Mouse (Mus musculus) layer of hippocampus, adult 18-20 months (tissue): ENCODE results near the gene Adamts9. TPM values are rescaled to one million over a fixed set of nuclear protein-coding genes. Genes with fewer than 3 reads are reported as not detected.

ENCODE experiments used
- DNase-seq, 2 experiments: peaks; one replicate each; pipeline ENCODE4 v3.0.0; 2022; ENCODE audit warnings: low spot score in 2 of 2
- total RNA-seq, 2 experiments: library from RNA; stranded (reverse); gene quantifications; 2 replicates each; pipeline ENCODE4 v1.2.3; 2021

The Adamts9 gene
- total RNA-seq, 2 experiments from 2014 or later, result 7.9 to 9.1 TPM

DNA sequence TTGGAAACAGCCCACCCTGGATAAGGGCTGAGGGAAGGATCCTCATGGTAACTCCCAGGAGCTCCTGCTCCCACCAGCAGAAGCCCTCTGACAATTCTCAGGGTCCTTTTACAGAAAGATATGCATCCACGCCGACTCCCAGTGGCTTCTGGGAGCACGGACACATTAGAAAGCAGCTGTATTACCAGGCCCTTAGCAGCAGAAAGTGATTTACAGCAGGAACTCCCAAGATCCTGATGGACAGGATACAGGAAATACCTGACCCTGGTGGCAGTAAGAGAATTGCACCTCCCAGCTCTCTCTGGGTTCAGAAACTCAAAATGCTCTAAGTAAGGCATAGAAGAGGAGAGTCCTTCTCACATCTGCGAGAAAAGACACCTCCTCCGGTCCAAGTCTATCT lies 15.0 kb downstream of the Adamts9 start:
- no peak for DNase-seq

DNA sequence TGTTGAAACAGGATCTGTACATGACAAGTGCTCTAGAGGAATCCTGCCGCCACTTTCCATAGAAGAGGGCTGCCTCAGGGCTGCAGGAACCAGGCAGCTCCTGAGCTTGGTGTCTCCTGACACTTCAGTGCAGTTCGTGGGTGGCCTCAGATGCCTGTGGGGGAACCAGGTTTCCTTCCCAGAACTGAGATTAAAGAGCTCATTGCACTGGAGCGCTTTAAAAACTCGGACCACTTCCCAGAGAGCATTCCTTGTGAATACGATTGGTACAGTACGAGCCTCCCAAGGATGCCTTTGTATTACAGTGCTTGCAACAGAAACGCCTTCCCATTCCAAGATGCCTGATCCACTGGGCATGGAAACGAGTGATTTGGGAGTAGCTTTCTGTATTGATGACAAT lies 18.8 kb downstream of the Adamts9 start:
- DNase-seq, result no peak

- no peak for DNase-seq
Measured at GRCm38 (mm10) chr6:92921843-92922242, 21.4 kb downstream of the Adamts9 start.

DNA sequence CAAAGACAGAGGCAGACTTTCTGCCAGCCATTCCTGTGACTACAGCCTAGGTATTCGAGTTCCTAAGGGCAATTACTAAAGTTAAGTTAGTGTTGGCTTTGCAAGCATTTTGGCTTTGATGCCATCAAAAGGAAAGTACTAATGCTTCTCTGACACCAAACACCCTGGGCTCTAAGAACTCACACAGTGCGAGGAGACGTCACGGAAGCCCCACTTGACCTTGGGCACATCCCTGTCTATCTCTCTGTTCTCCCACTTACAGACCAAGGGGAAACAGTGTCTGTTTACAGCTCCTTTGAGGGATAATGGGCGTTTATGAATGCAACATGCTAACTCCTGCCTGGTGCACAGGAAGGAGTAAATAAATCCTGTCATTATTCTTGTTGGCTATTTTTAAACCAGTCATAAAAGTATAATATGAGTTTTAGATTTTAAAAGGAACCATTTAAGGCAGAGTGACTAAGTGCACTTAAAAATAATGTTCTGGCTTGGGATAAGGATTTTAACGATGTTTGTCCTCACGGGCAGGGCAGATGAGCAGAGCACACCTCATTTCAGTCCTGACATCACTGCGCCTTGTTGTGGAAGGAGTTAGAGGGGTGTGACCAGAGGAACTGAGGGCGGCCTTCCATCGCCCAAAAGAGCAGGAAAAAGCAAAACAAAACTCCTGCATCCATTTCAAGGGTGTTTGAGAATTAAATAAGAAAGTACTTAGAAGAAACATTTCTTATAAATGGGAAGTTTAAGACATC lies 22.2 kb downstream of the Adamts9 start:
- no peak for DNase-seq

DNA sequence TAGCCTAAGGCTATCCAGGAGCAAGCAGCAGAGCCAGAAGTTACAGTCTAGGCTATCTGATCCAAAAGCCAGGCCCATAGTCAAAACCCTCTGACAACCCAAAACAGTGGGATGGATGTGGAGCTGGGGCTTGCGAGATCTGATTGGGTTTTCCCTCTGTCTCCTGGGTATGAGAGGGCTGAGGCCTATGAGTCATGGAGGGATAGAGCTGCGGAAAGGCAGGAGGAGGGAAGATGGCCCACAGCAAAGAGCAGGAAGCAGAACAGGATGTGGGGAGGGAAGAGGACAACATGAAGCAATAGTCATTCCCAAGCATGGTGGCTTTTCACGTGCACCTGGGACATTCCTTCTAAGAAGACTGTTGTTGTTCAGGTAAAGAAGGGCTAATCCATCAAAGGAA lies 32.7 kb downstream of the Adamts9 start:
- no peak for DNase-seq

DNA sequence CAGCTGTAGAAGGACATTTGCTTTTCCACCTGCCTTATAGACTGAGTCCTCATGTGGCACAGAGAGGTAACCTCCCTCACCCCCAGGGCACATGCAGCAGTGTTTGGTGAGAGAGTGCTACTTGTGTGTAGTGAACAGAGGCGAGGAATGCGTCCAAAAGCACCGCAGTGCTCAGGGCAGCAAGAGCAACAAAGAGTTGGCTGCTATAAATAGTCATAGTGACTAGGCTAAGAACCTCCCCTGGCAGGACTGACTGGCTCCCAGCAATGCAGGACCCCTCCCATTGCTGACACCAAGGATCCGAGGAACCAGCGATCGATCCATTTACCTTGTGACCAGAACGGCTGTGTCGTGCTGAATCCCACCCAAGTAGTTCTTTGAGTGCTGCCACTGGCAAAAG lies 33.9 kb downstream of the Adamts9 start:
- no peak for DNase-seq

DNA sequence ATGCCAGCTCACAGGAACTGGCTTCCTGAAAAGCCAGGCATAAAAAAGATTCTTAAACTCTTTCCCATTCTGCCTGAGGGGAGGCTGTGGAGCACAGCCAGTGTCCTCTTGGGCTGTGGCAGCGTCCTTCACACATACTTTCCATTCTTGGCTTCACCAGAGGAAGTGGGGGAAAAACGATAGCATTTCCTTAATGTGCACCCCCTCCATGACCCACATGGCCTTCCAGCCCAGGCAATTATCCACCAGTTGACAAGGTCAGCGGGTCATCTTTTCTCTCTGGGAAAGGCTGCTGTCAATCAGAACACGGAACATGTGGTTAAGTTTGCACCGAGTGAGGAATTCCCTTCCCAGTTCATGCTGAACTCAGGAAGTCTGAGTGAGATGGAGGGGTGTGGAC lies 37.4 kb downstream of the Adamts9 start:
- no peak for DNase-seq

DNA sequence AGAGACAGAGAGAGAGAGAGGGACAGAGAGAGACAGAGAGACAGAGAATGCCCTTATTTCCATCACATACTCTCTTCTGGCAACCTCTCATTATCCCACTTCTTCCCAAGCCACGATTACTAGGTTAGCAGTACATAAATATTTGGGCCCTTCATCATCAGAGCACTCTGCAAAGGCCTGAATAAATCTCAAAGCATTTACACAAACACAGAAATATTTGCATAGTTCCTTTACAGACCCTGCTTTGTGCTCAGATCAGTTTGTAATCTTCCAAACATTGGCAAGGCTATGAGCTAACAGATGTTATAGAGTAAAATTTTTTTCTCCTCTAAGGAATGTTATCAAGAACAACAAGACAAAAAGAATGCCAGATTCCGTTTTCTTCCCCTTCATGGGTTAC lies 38.8 kb downstream of the Adamts9 start:
- DNase-seq, result no peak

GRCm38 (mm10) chr6:92904037-92904436 lies 39.3 kb downstream of the Adamts9 start:
- no peak for DNase-seq

GRCm38 (mm10) chr6:92891535-92891934 lies 51.8 kb downstream of the Adamts9 start:
- no peak for DNase-seq

DNA sequence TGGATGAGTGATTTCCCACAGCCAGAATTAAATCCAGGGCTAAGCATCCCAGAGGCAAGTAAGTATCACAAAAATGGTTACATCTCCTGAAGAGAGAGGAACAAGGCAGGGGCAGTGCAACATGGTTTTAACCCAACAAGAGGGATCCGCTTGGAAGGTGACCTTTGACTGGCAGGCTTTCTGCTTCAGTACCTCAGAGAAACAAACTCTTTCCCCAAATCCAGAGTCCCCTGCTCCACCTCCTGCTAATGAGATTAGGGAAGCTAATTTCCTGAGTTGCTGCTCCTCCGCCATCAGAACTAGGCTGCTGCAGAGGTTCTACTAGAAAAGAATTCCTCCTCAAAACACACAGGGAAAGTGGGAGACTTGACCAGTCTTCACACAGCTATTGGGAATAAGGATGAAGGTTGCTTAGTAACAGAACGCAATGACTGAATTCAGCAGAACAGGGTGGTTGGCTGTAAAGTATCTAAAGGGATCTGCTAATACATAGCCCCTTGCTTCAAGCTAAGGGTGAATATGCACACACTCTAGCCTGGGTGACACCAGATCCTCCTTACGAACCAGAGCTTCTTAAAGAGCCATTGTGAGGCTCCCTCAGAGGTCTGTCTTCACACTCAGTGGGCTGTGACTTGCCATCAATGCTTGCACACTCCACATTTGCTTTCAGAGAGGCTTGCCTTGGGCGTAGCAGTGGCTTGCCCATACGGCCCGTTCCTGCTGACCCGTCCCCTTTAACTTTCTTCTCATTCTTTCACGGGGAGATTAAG lies 60.0 kb downstream of the Adamts9 start:
- no peak for DNase-seq

- no peak for DNase-seq
Measured at GRCm38 (mm10) chr6:92882446-92882845, 60.8 kb downstream of the Adamts9 start.

DNA sequence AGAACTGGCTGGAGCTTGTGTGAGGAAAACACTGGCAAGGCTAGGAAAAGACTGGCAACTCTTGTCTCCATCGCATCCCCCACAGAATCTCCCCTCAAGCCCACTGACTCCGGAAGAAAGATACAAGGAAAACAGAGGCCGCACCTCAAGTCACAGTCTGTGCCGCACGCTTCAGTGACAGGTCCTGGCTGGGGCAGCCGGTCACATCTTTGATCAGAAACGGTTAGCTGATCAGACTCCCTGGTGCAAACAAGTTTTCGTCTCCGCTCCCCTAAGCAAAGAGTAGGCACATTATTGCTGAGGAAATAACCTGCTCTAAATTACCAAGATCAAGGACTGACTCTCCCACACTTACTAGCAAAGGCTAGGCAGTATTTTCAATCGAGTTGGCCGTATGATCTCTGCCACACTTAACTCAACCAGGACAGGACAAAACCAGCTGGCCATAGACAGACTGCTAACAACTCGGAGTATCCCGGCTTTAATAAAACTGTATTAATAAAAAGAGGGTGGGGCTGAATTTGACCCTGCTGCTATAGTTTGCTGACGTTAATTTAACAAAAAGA lies 63.5 kb downstream of the Adamts9 start:
- DNase-seq, result no peak

DNA sequence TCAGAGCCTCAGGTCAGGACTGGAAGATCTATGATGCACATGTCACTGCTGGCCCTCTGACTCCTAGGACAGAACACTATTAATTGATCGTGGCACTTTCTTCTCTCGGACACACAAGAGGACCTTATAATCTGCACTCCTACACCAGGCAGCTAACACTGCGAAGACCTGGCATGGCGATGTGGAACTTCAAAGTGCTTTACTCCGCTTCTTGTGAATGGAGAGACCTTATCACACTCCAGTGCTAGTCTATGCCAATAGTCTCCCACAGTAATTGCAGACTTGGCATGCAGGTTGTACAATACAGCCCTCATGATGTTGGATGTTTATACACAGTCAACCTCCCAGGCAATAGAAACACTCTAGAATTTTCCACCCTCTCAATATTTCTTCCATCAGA lies 64.5 kb downstream of the Adamts9 start:
- DNase-seq, result no peak

DNA sequence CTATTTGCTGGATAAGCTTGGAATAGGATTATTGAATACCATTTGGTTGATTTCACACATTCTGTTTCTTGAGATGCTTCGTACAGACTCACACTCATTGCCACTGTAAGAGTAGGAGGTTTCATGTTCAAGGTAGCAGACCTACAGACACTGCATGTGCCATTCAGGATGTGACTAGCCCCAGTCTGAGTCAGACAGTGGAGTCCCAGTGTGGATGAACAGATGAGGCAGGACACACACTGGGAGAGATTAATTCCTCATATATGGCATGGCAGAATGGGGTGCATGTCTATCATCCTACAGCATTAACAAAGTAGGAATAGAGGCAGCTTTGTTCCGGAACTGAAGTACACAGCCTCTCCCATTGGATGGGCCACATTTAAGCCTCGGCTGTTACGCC lies 66.1 kb downstream of the Adamts9 start:
- DNase-seq, result no peak

DNA sequence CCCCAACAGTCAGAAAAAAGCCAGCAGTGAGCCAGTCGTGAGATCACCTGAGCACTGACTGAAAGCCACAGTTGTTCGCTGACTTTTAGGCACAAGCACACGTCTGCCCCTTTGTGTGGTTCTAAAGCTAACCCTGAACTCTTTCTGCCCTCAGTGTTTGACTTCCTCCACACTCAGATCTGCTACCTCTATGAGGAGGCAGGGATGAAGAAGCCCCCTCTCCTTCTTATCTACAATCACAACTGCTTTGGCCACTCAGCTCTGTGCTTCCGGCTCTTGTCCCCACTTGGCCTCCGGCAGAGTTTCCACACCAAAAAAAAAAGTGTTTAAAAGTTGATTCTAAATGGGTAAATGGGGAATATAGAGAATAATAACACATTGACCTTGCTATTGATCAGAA lies 67.2 kb downstream of the Adamts9 start:
- no peak for DNase-seq

DNA sequence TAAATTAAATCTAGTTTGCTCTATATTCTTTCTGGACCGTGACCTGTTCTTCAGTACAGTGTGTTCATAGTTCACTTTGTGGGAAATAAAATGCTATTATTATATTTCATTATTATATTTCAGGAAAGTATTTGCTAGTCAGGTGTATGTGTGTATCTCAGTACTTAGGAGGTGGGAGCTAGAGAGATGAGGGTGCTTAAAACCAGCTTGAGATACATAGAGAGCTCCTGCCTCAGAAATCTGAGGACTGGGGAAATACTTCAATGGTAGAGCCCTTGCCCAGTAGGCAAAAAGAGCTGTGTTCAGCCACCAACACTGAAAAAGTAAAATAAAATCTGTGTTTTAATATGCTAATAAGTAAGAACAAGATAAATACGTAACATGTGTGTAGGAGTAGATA lies 68.0 kb downstream of the Adamts9 start:
- DNase-seq, result no peak

DNA sequence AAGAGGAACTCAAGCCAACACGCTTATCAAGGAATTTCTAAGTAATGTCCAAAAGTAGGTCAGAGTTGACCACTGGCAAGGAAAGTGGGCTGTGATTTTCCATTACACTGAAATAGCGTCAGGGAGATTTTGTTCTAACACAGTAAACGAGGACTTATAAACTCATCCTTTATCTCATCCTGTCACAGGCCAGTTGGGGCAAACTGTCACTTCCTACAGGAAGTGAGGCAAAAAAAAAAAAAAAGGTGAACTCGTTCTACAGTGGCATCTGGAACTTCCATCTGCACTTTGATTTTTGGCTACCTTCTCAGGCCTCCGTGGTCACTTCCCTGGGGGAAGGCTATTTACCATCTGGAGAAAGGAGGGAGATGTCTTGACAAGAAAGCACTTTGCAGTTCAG lies 68.4 kb downstream of the Adamts9 start:
- DNase-seq, result no peak

DNA sequence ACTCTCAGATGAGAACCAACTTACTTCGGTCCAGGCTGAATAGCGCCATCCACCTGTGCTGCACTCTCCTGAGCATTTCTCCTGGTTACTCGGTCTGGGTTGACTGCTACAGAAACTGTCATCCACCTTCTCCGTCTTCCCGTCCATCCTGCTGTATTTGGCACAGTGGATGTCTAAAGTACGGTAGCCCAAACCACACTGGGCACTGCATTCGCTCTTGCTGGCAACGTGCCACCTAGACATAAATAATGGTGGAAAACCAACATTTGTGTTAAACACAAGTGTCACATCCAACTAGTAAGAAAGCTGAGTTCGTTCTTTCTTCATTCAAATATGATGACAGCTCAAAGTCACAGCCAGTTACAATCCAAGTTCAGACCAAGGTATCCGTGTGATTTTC lies 70.5 kb downstream of the Adamts9 start:
- DNase-seq, result no peak

DNA sequence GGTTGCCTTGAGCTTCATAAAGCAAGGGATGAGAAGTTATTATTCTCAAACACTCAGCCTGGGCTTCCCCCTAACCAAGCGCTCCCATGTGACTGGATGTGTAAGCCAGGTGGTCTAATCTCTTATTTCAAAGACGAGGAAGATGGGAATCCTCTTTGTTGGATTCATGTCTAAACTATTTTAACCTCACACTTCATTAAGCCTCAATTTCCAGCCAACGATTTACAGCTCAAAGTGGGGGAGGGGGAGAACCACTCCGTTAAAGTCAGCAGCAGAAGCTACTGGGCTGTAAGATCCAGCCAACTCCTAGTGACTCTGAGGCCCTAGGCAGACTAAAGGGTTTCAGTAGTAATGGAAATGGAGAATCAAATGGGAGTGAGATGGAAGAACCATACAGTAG lies 71.5 kb downstream of the Adamts9 start:
- DNase-seq, result no peak

GRCm38 (mm10) chr6:92869582-92870219 lies 73.6 kb downstream of the Adamts9 start:
- no peak for DNase-seq

GRCm38 (mm10) chr6:92869089-92869581 lies 74.2 kb downstream of the Adamts9 start, which contains the start of gene Gm15737:
Gm15737 (plus strand) TSS chr6:92869357.
- DNase-seq, result peak in 1 of 2 experiments; percentile 45
